ENCODE assay signal across 8 mouse cellular contexts in genomic region chr11:104114690-104115089, GRCm38 (mm10). TPM values are rescaled to one million over a fixed set of nuclear protein-coding genes. Genes with fewer than 3 reads are reported as not detected.
DNase-seq lines count a peak whose midpoint lies in the region; ATAC-seq lines count a peak whose summit lies in the region.

No protein-coding gene starts in this region.

- H3K36me3 ChIP-seq in intestine, embryonic 16.5 days (ENCODE audit: control insufficient read depth, insufficient read depth, low read length): no peaks in the 10 kb centered on the region
- H3K36me3 ChIP-seq in liver, embryonic 12.5 days: no peaks in the 10 kb centered on the region

- no peaks in the 10 kb centered on the region for H3K9me3 ChIP-seq in intestine, embryonic 16.5 days (ENCODE audit: control insufficient read depth, low read length)
- no peaks in the 10 kb centered on the region for H3K9me3 ChIP-seq in liver, embryonic 12.5 days (replicated peaks)

- peak; percentile 52 to 53 for DNase-seq in left cerebral cortex, postnatal 14 days (ENCODE audit: low spot score in 2 of 2)
- DNase-seq in left cerebral cortex, adult 9 months (ENCODE audit: low spot score in 2 of 2): no peak
- peak; percentile 93 for DNase-seq in embryo, embryonic 10.5 days (ENCODE audit: low spot score)
- DNase-seq in heart, adult 18-20 months: peak; percentile 61 to 62
- DNase-seq in ovary, postnatal 10 days (ENCODE audit: low spot score): peak; percentile 74
- peak; percentile 15 to 45 for DNase-seq in urinary bladder, postnatal 36 days (ENCODE audit: low spot score in 2 of 2)

- no peaks in the 10 kb centered on the region for H3K27me3 ChIP-seq in intestine, embryonic 16.5 days (replicated peaks; ENCODE audit: control insufficient read depth, insufficient read depth, low read length)
- H3K27me3 ChIP-seq in liver, embryonic 12.5 days (replicated peaks): 0 out of 2 replicates have a peak, but pooled peaks cover 3% of the 10 kb centered on the region

- 3% methylated on average over 7 of the region's 7 CpGs for WGBS in intestine, embryonic 16.5 days
- 6% methylated on average over 7 of the region's 7 CpGs for WGBS in liver, embryonic 12.5 days (ENCODE audit: insufficient replicate concordance)

- peak; percentile 86 for ATAC-seq in intestine, embryonic 16.5 days
- peak; percentile 63; the same call in 1 of the 2 replicates for ATAC-seq in liver, embryonic 12.5 days

- 0 out of 2 replicates have a peak, but pooled peaks cover 2% of the 10 kb centered on the region for H3K4me1 ChIP-seq in intestine, embryonic 16.5 days (ENCODE audit: control insufficient read depth, insufficient read depth, low read length)
- H3K4me1 ChIP-seq in liver, embryonic 12.5 days: no peaks in the 10 kb centered on the region

- H3K27ac ChIP-seq in intestine, embryonic 16.5 days (ENCODE audit: low read length): no peak overlapping the region
- no peak overlapping the region for H3K27ac ChIP-seq in liver, embryonic 12.5 days

- H3K9ac ChIP-seq in intestine, embryonic 16.5 days (ENCODE audit: low read depth, low read length): no peak overlapping the region
- H3K9ac ChIP-seq in liver, embryonic 12.5 days: no peak overlapping the region

- intact Hi-C loops in left cerebral cortex, postnatal 14 days (cut with DNase I): no loop called here

- no peak overlapping the region for H3K4me3 ChIP-seq in intestine, embryonic 16.5 days (ENCODE audit: low read length)
- H3K4me3 ChIP-seq in liver, embryonic 12.5 days: no peak overlapping the region

- no peak overlapping the region for H3K4me2 ChIP-seq in intestine, embryonic 16.5 days (ENCODE audit: low read depth, low read length)
- H3K4me2 ChIP-seq in liver, embryonic 12.5 days: no peak overlapping the region

RNA-seq across cellular contexts. Expression of gene Crhr1, which starts 18.0 kb away (rescaled TPM):
- total RNA-seq in left cerebral cortex, postnatal 14 days (2021): 10 to 100 TPM; 40.3 to 45.1 TPM
- not detected for total RNA-seq in heart, adult 18-20 months (2021)
- polyA plus RNA-seq in intestine, embryonic 16.5 days (2015; fragmentation: Nextera tagmentation; extraction: Ambion mirVana): 0.12 TPM in 1 of 2 replicates, not detected in the other
- polyA plus RNA-seq in liver, embryonic 12.5 days (2016; fragmentation: Nextera tagmentation; extraction: Ambion mirVana): not detected in 2 replicates

Comparison
In these comparisons a context has a peak if more than half of its experiments do, and no peak if none do; other contexts are left out.
1. DNase-seq: peak in left cerebral cortex, postnatal 14 days (2 of 2), embryo, embryonic 10.5 days (single experiment), heart, adult 18-20 months (2 of 2), ovary, postnatal 10 days (single experiment) and urinary bladder, postnatal 36 days (2 of 2); none in left cerebral cortex, adult 9 months (0 of 2).
2. RNA of gene Crhr1, which starts 18.0 kb away (total RNA-seq): 40.3 to 45.1 TPM in left cerebral cortex, postnatal 14 days; not detected in heart, adult 18-20 months; every median in the first group is over 10 times any median in the second.